Mouse (Mus musculus) ovary, adult 18-20 months (tissue): ENCODE measurements around the gene Tfr2.
"Not testable (repeated sequence)": the region's sequence is repeated elsewhere in the genome, so short reads cannot be mapped to it uniquely, and the experiment has no call there.

ENCODE experiments used
- DNase-seq: peaks from one replicate; pipeline ENCODE4 v3.0.0; 2022; ENCODE audit warnings: low spot score, mixed read lengths

The Tfr2 gene

DNA sequence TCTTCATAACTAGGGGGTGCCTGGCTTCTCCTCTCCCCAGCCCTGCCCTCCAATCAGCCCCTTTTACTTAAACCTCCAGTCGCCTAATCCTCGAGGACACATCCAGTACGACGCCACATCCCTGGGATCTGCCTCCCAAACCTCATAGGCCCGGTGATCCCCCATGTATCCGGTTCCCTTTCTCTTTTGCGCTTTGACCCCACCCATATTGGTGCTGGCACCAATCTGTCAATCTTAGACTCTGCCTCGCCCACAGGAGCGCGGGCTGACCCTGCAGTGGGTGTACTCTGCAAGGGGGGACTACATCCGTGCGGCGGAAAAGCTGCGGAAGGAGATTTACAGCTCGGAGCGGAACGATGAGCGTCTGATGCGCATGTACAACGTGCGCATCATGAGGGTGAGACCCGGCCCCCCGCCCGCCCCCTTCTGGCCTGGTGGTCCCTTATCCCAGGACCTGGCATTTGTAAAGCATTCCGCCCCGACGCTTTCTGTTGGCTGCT lies 14.1 kb downstream of the Tfr2 start:
- no peak for DNase-seq

DNA sequence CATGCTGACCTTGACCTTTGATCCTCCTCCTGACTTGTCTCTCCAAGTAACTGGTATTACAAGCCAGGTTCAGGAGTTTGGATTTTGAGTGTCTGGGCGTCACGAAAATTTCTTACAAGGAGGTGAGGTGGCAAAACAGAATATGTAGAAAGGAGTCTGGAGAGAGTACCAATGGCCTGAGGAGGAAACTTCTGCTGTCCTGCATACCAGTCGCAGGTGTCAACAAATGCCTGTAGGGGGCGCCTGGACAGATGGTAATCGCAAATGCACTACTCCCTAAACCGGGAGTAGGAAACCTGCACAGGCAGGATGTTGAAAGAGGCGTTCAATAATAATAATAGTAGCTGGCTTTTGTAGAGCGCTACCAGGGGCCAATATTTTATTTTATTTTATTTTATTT lies 15.3 kb downstream of the Tfr2 start:
- DNase-seq: no peak

DNA sequence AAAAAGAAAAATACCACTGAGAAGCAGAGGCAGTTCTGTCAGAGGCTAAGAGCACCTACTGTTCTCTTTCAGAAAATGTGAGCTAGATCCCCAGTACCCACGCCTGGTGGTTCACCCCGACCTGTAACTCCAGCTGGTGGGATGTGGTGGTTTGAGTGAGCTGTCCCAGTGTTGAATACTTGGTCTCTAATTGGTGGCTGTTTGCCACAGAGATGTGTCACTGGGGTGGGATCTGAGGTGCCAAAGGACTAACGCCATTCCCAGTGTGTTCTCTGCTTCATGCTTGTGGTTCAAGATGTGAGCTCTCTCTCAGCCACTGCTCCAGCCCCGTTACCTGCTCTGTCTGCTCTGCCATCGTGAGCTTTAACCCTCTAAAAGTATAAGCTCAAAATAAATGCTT lies 20.9 kb downstream of the Tfr2 start:
- no peak for DNase-seq

DNA sequence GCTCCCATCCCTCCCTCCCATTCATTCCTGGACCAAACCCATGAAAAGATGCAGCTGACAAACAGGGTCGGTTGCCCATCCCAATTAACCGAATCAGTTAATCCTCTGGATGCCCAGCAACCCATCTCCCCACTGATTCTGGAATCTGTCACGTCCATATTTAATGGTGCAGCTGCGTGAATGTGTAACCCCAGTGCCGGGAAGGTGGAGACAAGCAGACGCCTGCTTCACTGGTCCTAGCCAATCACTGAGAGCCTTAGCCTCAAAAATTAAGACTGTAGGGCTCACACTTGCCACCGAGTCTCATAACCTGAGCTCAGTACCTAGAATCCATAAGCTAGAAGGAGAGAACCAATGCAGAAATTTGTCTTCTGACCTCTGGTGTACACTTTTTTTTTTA lies 26.3 kb downstream of the Tfr2 start:
- no peak for DNase-seq

DNA sequence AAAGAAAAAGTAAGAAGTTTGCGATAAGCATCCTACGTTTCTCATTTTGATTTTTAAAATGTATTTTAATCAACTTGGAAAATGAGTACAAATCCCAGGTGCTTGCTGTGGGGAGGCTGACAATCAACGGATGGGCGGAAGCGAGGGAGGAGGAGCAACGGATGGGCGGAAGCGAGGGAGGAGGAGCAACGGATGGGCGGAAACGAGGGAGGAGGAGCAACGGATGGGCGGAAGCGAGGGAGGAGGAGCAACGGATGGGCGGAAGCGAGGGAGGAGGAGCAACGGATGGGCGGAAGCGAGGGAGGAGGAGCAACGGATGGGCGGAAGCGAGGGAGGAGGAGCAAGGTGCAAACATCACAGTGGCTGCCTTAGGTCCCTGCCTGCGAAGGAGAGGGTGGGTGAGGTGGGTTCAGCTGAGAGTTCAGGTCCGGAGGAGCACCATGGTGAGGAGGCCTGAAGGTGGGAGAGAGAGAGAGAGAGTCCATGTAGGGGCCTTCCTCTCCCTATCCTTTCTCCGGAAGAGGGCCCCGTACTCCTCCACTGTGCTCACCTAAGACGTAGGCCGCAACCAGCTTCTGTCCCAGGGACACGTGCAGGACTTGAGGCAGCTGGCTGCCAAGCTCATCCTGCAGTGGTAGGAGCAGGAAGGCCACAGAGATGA lies 27.1 kb downstream of the Tfr2 start:
- DNase-seq: no peak

DNA sequence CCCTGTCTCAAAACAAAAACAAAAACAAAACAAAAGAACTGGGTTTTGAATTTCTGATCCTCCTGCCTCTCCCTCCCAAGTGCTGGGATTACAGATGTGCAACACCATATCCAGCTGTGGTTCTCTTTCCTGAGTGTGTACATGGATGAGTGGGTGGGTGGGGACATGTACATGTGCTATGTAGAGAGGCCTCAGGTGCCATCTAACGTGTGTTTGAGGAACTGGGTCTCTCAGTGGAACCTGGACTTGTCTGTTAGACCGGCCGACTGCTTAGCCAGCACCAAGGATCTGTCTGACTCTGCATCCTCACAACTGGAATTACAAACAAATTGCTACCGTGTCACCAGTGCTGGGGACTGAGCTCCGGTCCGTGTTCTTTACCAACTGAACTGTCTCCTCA lies 28.0 kb downstream of the Tfr2 start:
- DNase-seq: no peak

DNA sequence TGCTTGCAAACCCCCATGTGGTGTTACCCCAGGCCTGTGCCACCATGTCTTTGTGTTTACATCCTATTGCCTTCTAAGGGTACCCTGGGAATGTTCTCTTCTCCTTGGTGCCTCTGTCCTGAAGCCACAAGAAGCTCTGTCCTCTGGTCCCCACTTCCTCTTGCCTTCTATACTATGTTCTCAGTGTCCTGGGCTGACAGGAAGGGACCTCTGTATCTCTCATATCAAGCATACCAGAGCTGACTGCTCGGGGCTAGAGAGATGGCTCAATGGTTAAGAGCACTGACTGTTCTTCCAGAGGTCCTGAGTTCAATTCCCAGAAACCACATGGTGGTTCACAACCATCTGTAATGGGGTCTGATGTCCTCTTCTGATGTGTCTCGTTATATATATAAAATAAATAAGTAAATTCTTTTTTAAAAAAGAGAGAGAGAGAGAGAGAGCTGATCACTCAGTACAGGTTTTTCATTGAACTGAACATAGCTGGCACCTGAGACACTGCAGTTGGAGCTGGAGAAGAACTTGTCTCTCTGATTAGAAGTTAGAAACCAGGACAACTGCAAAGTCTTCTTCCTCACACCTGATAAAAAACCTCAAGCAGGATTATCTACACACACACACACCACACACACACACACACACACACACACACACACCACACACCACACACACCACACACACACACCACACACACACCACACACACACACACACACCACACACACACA lies 28.6 kb downstream of the Tfr2 start:
- DNase-seq: no peak

DNA sequence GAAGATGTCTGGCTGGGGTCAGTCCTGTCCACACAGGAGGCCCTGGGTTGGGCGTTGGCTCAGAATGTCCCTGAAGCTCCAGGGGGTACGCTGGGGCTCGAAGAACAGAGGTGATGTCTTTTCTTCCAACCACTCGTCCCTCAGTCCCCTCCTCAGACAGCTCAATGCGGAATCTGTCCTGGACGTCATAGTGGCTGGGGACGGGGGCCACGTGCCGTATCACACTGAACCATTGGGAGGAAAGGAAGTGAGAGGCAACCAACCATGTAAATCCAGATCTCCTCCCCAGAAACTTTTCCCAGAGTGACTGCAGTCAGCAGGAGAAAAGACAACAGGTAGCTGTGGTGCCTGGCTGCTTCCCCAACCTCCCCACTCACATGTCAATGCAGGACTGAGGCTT lies 30.0 kb downstream of the Tfr2 start:
- no peak for DNase-seq

DNA sequence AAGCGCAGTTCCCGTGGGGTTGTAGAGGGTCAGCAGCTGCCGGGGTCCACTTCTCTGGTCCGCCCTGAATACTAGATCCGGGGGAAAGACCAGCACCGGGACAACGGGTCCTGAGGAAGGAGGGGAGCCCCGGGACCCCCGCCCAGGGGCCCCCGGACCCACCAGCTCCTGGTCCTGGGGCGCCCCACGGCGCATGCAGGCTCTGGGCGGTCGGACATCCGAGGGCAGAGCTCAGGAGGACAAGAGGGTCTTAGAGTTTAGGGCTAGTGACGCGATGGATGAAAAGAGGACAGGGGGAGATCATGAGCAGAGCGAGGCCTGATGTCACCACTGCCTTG lies 30.6 kb downstream of the Tfr2 start:
- no peak for DNase-seq

DNA sequence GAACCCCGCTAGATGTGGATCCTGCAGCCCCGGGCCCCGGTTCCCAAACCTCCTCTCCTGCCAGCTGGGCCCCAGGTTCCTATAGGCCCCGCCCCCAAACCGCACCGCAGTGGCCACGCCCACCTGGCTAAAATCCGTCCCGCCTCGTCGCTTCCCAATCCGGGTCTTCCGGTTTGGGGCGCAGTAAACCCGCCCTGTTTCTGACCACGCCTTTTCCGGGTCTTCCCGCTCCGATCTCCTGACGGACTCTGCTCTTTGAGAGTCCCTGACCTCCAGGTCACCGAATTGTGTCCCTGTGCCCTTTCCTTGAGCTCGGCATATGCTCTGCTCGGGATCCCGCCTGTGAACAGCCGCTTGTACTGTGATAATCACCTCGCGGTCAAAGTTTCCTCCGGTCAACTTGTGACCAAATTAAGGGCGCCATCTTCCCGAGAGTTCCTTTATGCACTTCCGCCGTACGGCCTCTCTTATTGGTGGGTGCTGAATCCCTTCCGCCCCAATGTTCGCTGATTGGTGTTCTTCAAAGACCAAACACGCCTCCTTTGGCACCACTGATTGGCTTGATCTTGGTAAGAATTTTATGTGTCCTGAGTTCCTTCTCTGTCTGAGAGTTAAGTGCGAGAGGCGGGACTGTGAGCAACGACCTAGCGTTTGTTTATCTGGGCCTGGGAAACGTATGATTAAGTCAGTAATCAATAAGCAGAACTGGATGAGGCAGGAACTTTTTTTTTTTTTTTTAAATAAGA lies 31.2 kb downstream of the Tfr2 start, which contains the start of gene Mospd3:
TSS of gene Mospd3 (minus strand) at position 440 of the 746 bp plus-strand sequence.
- DNase-seq: peak; percentile 92

DNA sequence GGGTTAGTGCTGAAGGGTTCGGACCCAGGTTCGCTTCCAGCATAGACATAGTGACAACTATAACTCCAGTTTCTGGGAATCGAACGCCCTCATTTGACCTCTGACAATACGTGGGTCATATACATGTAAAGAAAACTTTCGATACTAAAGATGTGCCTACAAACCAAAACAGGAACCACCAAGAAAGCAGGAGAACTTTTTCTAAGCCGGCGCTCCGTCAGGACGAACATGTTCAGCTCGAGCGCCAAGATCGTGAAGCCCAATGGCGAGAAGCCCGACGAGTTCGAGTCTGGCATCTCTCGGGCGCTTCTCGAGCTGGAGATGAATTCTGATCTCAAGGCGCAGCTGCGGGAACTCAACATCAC lies 31.7 kb downstream of the Tfr2 start:
- no peak for DNase-seq

DNA sequence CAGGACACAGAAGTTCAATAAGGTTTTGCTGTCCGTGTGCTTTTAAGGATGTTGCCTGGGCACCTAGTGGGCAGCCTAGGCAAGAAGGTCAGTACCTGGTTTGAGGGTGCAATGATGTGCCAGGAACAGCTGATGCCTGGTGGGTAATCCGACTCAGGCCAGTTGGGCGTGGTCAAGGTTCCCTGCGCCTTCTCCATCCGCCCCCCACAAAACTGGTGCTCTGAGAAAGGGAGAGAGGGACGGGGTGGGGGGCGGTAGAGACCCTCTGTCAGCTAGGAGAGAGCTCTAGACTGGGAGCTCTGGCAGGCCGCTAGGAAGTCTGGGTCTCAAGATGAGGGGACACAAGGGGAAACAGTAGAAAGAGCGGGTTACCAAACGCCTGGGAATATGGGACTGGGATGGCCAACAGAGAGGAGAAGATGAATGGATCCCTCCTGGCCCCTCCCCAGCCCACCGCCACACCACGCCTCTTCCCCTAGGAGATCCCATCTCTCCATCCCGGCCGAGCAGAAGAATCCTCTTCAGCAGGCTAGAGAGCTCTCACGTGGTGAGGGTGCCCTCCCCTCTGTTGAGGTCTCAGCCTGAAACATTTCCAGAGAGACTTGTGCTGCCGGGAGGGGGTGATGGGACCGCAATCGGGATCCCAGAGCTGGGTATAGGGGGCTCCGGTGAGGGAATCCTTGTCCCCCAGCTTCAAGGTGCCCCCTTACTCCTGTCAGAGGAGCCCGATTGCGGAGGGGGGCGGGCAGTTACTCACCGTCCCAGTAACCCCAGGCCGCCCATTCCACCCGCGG lies 38.4 kb downstream of the Tfr2 start:
- no peak for DNase-seq

DNA sequence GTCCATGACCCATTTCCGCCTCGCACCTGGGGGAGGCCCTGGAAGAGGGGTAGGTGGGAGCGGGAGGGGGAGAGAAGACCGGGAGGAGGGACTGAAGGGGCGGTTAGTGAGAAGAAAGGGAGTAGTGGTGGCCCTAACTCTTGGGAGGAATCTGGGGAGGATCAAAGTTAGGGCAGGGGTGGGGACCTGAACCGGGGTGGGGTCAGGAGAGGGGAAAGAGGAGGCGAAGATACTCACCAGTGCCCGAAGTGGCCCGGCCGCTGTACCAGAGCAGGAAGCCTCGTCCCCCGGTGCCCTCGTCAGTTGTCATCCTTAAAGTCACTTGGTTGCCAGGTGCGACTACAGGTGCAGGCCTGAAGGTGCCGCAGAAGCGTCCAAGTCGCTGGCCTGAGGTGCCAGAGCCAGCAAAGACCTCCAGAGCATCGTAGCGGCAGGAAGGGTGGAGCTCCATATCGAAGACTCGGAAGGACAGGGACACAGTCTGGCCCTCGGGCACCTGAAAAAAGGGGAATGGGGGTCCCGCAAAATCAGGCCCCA lies 39.1 kb downstream of the Tfr2 start:
- DNase-seq: no peak

DNA sequence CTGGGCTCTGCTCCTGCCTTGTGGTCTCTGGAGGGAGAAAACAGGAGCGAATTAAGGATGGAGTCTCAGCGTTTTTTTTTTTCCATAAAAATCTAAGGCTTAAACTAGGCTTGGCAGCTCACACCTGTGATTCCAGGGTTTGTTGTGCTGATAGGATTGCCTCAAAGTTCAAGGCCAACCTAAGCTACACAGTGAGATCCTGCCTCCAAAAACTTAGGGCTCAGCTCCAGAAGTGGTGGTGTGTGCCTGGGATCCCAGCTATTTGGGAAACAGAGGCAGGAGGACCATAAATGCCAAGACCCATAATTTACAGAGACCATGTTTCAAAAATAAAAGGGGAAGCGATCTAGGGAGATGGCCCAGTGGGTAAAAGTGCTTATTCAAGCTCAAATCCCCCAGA lies 39.7 kb downstream of the Tfr2 start:
- no peak for DNase-seq

DNA sequence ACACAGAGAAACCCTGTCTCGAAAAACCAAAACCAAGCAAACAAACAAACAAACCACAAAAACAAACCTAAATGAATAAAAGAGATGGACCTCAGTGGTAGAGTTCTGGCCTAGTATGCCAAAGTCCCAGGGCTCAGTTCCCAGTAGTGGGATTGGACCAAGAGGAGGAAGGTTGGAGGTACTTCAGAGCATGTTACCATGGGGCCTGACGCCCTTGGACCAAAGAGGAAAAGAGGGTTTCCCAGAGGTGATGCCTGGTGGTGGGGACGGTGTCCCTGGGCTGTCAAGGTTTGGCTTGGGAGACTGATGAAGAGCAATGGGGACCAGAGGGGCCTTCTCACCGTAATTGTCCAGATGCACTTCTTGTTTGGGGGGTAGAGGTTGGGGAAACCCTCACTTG lies 40.4 kb downstream of the Tfr2 start:
- no peak for DNase-seq

DNA sequence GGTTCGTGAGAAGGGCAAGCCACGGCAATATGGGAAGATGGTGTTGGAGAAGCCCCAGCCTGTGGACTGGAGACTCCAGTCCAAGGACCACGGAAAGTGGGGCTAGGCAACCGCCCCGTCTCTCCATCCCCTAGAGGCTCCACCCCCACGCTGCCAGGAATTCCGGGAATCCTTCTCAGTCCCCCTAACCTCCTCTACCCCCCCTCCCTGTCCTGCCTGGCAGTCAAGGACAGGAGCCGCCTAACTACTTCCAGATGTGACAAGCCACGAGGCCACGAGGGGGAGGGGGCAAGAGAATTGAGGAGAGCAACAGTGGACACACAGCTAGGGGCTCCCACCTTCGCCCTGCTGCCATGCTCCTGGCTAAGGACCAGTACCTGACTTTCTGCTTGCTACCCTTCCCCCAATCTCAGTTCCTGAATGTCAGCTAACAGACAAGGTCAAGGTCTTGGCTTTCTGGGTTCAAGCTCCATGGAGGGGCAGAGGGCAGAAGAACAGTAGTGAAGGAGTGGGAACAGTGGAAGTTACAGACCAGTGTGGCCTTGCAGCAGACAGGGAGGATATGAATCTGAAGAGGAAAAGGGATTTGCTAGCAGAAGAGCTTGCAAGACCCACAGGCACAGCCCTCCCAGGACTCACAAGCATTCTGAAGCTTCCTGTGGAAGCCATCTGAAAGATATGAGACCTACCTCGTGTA lies 41.1 kb downstream of the Tfr2 start:
- DNase-seq: peak; percentile 88

DNA sequence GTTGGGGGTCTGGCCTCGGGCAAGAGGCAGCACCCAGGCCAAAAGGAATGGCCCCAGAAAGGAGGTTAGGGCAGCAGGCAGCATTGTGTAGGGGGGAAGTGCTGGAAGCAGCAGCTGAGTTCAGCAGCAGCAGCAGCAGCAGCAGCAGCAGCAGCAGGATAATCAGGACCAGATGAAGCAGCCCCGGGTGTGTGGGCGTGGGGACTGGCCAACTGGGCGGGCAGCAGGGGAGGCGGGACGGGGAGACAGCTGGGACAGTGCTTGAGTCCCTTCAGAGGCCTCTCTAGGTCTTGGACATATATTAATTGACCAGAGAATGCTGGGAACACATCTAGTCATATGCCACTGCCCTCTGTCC lies 41.6 kb downstream of the Tfr2 start:
- peak; percentile 63 for DNase-seq

DNA sequence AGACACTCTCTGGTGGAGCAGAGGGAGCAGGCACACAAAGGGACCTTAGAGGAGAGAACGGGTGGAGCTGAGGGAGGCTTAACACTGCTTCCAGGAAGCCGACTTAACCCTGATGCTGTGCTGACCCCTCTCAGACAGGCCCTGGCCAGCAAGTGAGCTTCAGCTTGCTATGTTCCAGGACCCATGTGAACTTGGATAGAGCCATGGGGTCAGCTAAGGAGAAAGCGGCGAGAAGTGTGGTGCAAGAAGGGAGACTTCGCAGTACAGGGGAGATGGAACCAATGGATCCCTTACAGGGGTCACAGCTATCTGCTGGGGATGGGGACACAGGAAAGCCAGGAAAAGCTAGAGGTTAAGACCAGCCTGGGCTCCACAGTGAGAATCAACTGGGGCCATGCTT lies 43.4 kb downstream of the Tfr2 start:
- DNase-seq: no peak

DNA sequence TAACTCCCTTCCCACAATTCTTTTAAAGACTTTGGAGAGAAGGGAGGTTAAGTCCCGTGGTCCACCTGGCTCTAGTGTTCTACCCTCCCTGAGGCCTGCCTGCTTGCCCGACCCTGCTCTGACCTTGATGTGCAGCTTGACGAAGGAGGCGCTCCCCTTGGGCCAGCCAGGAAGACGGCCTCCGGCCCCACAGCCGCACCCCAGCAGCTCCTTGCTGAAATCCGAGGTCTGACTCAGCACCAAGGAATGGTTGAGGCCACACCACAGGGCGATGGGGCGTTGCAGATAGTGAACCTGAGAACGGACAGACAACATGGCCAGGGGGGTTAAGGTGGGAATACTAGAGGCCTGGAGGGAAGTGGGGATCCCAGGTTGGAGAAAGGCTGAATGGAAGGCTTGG lies 43.9 kb downstream of the Tfr2 start, which contains the start of gene Pcolce:
TSS of gene Pcolce (minus strand) at position 235 of the 400 bp plus-strand sequence.
- peak; percentile 66 for DNase-seq

DNA sequence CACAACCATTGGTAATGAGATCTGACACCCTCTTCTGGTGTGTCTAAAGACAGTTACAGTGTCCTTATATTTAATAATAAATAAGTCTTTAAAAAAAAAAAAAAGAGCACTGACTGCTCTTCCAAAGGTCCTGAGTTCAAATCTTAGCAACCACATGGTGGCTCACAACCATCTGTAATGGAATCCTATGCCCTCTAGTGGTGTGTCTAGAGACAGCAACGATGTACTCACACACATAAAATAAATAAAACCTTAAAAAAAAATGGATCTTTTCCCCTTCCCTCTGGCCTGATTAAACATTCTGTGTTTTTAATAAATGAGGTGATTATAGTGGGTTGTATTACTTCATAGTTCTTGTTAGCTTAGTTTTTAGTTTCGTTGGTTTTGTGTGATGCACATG lies 45.3 kb downstream of the Tfr2 start:
- DNase-seq: not testable (repeated sequence)

DNA sequence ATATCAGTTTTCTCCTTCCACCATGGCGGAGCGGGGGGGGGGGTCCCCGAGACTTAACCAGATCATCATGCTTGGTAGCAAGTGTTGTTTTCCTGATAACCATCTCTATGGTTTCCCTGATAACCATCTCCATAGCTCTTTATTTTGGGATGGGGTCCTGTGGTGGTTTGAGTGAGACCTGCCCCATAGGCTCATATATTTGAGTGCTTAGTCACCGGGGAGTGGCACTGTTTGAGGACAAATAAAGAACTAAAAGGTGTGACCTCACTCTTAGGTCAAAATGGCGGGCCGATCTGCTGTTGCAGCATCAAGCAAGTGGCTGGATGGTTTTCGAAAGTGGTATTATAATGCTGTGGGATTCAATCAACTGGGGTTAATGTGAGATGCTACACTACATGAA lies 45.7 kb downstream of the Tfr2 start:
- DNase-seq: no peak
